Mouse (Mus musculus) spleen, adult 18-20 months (tissue): ENCODE measurements around the gene Rreb1.

ENCODE experiments used
- DNase-seq, 2 experiments: peaks; one replicate each; pipeline ENCODE4 v3.0.0; 2022; ENCODE audit warnings: mixed read lengths in 2 of 2

The Rreb1 gene

DNA sequence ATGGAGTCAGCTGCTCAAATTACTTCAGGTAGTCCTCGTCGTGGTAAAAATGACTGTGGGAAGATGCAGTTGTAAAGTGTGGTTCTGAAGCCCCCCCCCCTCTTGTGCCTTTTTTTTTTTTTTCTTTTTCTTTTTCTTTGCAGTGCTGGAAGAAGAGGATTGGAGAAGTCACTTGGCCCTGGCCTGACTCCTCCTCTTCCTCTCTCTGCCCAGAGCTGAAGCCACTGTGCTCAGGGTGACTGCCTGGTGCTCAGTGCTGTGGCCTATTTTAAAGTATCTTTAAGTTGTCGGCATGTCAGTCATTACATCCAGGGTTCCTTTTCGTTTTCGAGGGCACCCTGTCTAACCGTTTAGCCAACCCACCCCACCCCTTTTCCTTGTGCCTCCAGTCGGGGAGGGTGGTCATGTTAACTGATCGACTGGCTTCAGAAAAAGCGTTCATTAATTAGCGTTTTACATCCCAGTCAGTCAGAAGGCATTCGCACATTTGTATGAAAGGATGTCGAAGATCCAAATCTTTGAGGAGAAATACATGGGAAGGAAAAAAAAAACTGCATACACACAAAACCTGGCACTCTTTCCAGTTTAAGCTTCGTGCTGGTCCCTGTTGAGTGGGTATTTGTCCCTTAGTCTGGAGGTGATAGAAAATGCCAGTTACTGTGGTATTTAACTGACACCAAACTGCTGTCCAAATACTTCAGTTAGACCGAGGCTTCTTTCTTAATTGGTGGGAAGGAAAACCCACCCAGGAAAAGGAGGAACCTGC, 76.4 kb downstream of the Rreb1 start:
- no peak for DNase-seq

DNA sequence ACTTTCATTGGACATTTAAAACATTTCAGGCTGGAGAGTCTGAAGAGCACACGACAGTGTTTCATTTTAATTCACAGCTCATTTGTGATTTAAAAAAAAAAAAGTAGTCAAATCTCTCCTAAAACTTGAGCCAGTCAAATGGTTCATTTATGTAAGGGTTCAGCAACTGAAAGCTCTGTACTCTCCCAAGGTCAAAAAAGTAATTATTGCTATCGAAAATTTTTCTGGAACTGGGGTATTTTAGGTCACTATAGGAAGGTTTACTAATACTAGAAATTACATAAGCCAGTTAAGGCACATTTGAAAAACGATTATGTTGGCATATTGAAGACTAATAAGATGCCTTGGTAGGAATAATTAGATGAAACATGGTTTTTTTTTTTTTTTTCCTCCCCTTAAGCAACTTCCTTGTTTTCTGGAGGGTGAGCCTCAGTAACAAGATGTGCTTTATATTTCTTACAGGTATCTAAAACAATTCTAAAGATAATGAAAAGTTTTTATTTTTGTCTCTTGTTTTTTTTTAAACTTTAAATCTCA, 77.1 kb downstream of the Rreb1 start:
- DNase-seq: no peak

GRCm38 (mm10) chr13:37855765-37856164, 77.6 kb downstream of the Rreb1 start:
- DNase-seq: no peak

DNA sequence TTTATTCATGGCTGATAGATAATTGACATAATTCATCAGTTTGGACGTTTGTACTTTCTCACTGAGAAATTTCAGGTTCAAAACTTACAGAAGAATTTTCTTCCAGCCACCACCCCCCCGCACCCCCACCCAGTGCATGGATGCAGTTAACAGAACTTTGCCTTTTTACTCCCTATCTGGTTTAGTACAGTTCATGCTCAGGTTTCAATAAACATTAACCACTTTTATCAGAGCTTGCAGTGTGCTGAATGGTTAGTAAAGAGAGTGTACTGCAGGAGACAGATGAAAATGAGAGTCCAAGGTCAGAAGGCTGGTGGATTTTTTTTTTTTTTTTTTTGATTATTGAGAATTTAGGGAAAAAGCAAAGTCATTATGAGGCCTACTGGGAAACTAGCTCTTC, 78.3 kb downstream of the Rreb1 start:
- no peak for DNase-seq

DNA sequence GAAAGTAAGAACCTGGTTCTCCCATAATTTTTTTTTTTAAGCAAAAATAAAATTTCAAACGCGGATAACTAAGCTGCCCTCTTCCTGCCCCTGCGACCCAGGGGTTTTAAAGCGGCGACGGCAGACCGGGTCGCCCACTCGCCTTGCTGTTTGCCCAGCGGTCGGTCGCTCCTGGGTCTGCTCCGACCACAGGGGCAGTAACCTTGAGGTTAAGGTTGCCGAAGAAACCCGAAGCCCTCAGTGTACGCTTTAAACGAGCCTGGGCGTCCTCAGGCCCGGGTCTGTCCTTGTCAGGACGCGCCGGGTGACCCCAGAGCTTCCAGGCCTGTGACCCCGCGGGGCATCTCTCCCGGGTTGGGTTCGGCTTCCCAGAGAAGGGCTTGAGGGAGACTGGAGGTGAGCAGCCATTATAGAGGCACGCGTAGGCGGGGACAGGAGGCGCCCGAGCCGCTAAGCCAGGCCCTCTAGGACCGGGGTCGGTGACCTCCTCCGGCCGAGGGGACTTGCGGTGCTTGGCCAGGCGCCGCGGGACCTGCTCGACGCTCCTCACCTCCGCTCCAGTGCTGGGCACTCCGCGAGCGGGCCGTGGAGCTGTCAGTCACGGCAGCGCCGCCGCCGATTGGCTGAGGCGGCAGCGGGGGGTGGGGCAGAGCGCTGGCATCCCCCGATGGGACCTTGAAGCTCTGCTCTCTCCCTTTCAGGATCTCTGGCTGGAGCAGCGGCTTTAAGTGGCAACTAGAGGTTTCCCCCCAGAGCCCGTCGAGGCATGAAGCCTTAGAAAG, 79.3 kb downstream of the Rreb1 start:
- DNase-seq: peak; percentile 90 to 94

GRCm38 (mm10) chr13:37858066-37858501, 79.9 kb downstream of the Rreb1 start:
- no peak for DNase-seq

DNA sequence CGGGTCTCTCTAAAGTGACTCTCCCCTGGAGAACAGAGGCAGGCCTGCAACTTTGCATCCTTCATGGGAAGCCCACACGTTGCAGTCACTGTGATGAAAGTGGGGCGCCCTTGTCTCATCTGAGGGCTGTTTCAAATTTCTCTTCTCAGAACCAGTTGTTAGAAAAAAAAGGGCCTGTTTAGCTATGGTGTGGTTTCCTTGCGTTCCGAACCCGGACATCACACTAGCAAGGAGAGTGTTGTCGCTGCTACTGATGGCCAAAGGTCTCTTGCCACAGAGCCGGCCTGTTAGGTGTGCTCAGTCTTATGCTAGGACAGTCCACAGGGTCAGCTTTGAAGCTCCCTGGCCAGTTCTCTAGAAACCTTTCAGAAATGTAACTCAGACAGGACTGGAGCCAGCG, 80.3 kb downstream of the Rreb1 start:
- DNase-seq: no peak

DNA sequence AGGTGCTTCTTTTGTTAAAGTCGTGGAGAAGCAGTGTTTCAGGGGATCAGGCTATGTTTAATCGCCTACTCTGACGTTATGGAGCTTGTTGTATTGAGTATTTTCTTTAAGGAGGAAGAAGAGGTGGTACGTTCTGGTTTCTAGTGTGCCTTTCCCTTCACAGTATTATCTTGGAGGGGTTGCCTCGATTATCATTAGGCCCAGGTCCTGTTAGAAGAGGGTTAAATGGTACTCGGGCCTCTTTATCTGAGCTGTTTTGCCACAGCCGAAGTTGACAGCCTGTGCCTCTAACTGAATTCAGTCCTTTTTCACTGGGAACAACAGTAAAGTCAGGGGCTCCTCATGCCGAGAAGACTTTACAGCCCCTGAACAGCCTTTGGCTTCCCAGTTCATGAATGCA, 81.6 kb downstream of the Rreb1 start:
- DNase-seq: no peak

DNA sequence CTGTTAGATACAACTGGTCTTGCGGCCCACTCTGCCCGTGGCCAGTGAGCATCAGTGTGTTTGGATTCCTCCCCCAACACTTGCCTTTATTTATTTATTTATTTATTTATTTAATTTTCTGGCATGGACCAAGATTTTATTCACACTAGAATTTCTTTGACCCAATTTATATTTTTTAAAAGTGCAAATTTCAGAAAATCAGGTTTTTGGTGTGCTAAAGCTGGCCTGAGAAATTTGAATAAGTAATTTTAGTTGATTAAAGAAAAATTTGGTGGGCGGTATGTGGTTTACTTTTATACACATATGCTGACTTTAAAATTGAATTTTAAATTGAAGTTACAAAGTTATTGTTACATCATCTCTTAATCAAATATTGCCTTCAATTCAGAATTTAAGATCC, 82.0 kb downstream of the Rreb1 start:
- DNase-seq: no peak

GRCm38 (mm10) chr13:37860789-37861188, 82.6 kb downstream of the Rreb1 start:
- DNase-seq: no peak

- DNase-seq: no peak
These were observed 84.3 kb downstream of the Rreb1 start for GRCm38 (mm10) chr13:37862492-37862891.

DNA sequence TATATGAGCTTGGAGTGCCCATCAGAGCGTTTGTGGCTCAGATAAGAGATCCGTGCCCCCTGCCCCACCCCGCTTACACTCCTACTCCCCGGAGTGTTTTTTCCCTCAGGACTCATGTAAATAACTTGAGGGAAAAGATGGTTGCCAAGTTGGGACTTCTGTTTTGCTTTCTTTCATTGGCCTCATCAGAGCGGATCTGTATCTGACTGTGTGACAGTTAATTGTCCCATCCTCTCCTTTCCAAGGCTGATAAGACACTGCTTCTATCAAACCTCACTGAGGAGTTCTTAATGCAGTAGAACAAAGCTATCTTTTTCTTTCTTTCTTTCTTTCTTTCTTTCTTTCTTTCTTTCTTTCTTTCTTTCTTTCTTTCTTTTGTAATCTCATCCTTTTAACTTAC, 85.4 kb downstream of the Rreb1 start:
- DNase-seq: no peak

- no peak for DNase-seq
These were observed 86.5 kb downstream of the Rreb1 start for GRCm38 (mm10) chr13:37864697-37865096.

GRCm38 (mm10) chr13:37866296-37866695, 88.1 kb downstream of the Rreb1 start:
- DNase-seq: no peak

- no peak for DNase-seq
These were observed 88.6 kb downstream of the Rreb1 start for GRCm38 (mm10) chr13:37866846-37867245.

DNA sequence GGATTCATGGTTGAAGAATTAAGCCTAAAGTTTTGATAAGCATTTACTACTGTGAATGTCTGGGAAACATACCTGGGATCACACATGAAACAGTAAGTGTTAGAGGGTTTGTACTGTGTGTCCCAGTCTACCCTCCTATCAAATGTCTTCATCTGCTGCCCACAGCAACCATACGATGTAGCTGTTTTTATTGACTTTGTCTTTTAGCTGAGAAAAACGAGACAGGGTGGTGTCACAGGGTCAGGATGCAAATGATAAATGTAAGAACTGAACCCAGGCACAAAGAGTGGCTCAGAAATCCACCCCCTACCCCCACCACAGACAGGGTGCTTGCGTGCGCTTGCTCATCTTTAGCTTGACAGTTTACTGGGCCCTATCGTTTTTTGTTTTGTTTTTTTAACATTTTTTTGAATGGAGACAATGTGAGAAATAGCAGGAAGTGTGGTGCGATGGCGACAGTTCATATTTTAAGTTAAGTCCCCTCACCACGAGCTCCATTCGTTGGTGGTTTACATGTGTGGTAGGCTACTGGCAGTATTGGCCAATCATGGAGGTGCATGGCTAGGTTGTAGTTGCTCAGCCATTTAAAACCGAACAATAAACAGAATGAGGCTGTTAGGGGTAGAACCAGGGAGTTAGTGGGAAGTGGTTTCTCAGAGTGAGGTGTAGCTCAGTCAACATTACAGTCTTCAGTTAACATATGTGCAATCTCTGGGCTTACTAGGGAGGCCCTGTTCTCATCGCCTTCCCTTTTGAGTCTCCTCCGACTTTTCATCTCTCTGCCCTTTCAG, 92.1 kb downstream of the Rreb1 start:
- no peak for DNase-seq

DNA sequence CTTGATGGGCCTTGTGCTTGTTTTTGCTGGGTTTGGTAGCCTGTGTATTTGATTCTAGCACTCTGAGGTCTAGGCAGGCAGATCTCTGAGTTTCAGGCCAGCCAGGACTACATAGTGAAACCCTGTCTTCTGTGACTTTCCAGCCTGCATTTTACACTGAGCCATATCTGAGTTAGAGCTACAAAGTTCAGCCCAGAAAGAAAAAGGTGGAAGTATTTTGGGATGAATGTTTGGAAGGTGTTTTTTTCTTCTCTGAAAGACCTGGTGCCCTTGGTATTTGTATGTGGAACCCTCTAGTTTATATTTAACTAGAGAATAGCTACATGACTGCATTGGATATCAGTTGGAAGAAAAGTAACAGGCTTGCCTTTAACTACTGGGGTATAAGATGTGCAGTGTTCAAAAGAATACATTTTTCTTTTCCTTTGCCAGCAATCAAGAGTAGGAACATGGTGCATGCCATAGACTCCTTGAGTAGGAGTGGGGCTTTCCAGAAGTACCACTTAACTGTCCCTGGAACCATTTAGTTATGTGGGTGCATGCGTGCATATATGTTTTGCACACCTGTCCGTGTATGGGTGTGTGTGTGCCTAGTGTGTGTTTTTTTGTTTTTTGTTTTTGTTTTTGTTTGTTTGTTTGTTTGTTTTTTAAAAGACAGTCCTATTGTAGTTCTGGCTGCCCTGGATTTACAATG, 94.1 kb downstream of the Rreb1 start:
- no peak for DNase-seq

DNA sequence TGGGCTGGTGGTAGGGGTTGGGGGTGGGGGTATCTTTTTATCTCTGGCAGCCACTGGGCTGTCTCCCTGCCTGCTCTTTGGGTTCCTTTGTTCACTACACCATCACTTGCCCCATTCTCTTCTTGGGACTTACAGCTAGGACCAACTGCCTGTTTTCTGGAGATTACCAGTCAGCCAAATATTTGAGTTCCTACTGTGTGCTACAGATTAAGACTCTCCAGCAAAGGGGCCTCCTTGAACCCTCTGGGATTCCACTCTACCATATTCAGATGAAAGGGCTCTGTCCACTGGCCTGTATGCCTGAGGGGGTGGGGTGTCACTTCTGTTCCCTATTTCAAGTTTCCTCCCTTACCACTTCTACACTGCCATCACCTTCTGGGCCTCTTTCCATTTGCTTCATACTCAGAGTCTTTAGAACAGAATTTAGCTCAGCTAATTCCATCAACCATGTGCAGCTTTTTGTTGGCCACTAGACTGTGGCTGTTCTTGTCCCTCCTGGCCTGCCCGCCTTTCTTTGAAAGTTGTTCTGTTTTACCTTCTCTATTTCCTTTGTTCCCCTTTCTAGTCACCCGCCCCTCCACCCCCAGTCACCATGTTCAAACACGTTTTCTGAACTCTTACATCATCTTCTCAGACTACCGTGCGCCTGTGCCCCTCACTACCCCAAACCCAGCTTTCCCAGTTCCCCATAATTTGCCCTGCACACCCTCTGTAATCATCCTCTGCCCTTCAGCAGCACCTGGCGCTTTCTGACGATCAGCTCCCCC, 95.1 kb downstream of the Rreb1 start:
- no peak for DNase-seq

GRCm38 (mm10) chr13:37875919-37876318, 97.7 kb downstream of the Rreb1 start:
- DNase-seq: no peak

- no peak for DNase-seq
These were observed 98.2 kb downstream of the Rreb1 start for GRCm38 (mm10) chr13:37876366-37876765.

DNA sequence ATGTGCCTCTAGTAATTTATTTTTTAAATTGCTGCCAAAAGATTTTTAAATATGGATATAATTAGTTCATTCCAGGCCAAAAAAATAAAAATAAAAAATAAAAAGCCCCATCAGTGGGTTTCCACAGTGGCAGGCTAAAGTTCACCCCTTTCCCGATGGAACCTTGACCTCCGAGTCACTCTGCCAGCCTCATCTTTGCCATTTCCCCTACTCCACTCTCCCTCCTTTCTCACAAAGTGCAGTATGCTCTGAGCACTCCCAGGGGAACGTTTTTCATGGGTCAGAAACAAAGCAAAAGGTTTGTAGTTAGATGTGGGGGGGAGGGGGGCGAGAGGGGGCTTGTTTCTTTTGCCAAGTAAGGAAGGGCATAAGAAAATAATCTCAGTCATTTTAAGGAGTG, 98.6 kb downstream of the Rreb1 start:
- DNase-seq: no peak

GRCm38 (mm10) chr13:37877241-37877640, 99.0 kb downstream of the Rreb1 start:
- DNase-seq: no peak
